Mouse (Mus musculus) thymus, adult 2 months (tissue): ENCODE data around the gene Prkg2. TPM values are rescaled to one million over a fixed set of nuclear protein-coding genes. Genes with fewer than 3 reads are reported as not detected.

ENCODE experiments used
- DNase-seq: peaks from one replicate; pipeline ENCODE4 v3.0.0; 2021
- H3K27ac ChIP-seq: fragments of 200-500 bp; 2 replicates; pipeline ENCODE4 v1.5.1; 2012; ENCODE audit warnings: low read length, control low read depth; ENCODE audit not compliant: control insufficient read depth, insufficient read depth
- H3K27me3 ChIP-seq: fragments of 200-500 bp; 2 replicates; pipeline ENCODE4 v1.6.1; 2012; ENCODE audit warnings: mild to moderate bottlenecking, low read length, moderate library complexity, mixed read lengths; ENCODE audit not compliant: control insufficient read depth, insufficient read depth
- H3K36me3 ChIP-seq: fragments of 200-500 bp; 2 replicates; pipeline ENCODE4 v1.6.1; 2012; ENCODE audit warnings: mild to moderate bottlenecking, low read length, moderate library complexity; ENCODE audit not compliant: control insufficient read depth, insufficient read depth
- H3K4me1 ChIP-seq: fragments of 200-500 bp; replicated peaks from 2 replicates; pipeline ENCODE4 v1.6.1; 2012; ENCODE audit warnings: low read length; ENCODE audit not compliant: control insufficient read depth, insufficient read depth
- H3K4me3 ChIP-seq: fragments of 200-500 bp; 2 replicates; pipeline ENCODE4 v1.5.1; 2012; ENCODE audit warnings: mild to moderate bottlenecking, low read length, control low read depth, moderate library complexity; ENCODE audit not compliant: control insufficient read depth, insufficient read depth
- CTCF ChIP-seq: fragments of 200-500 bp; IDR thresholded peaks from 2 replicates; pipeline ENCODE4 v1.5.1; 2012; ENCODE audit warnings: mild to moderate bottlenecking, control low read depth, low read length, moderate library complexity, borderline replicate concordance; ENCODE audit not compliant: control insufficient read depth, poor library complexity, insufficient read depth; ENCODE audit errors: extremely low read depth
- POLR2A ChIP-seq: fragments of 200-500 bp; IDR thresholded peaks from 2 replicates; pipeline ENCODE4 v1.6.1; 2012; ENCODE audit warnings: mild to moderate bottlenecking, low read length, control low read depth, moderate library complexity; ENCODE audit not compliant: control insufficient read depth, poor library complexity, insufficient read depth; ENCODE audit errors: extremely low read depth
- WGBS: fragments of 180-500 bp; shearing (Covaris S2); methylation state at CpG from one replicate; pipeline ENCODE4 v1.1.7; 2018; 5-methylcytosine and 5-hydroxymethylcytosine counted together
- polyA plus RNA-seq: library from polyadenylated mRNA; depleted of rRNA; stranded (reverse); fragments of >200 nt; gene quantifications from 2 replicates; pipeline ENCODE4 v1.2.3, GENCODE M21; 2012

The Prkg2 gene
- polyA plus RNA-seq, 1 experiment = 0.15 TPM

DNA sequence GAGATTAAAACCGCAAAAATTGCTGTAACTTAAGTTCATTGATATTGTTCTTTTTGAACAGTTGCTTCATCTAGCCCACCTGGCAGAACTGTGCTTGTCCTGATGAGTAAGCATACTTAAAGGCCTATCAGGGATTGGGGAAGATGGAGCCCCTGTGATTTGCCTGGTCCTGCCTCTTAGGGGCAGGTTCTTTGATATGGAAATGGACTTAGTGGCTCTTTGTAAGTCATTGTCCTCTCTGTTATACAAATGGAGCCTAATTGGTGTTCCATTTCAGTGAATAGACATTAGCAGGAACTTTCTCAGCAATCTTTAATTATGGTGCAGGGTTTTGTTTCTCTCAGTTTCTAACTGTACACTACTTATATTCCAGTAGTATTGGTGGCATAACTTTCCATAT lies 115.5 kb downstream of the Prkg2 start:
- no peak for DNase-seq
- Histone ChIP-seq H3K36me3 (no peaks in the 10 kb centered on the region), H3K27me3 (no peaks in the 10 kb centered on the region), H3K4me3 (no peak overlapping the region), H3K27ac (no peak overlapping the region), H3K4me1 (no peaks in the 10 kb centered on the region)
- no peak for TF ChIP-seq CTCF
- no peak for TF ChIP-seq POLR2A
- 83% methylated on average over 1 of the region's 1 CpGs for WGBS

DNA sequence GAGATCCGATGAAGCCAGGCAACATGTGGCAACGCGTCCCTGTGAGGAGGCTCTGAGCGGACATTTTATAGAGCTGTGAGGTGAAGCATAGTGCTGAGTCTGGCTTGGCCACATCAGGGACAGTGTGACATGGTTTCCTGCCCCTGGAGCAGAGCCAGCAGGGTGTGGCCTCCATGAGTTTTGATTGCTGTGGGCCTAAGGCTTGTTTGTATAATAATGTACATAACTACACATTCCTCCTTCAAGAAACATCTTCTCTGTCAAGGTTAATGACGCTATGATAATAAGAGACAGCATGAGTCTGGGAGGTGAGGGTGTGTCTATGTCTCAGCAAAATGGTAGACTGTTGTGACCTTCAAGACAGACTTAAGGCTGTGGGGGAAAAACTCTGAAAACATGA lies 118.4 kb downstream of the Prkg2 start:
- Histone ChIP-seq H3K4me1 (no peaks in the 10 kb centered on the region), H3K36me3 (no peaks in the 10 kb centered on the region), H3K27ac (no peak overlapping the region), H3K27me3 (no peaks in the 10 kb centered on the region), H3K4me3 (no peak overlapping the region)
- no peak for DNase-seq
- WGBS = 94% methylated on average over 5 of the region's 5 CpGs
- TF ChIP-seq POLR2A = no peak
- no peak for TF ChIP-seq CTCF

DNA sequence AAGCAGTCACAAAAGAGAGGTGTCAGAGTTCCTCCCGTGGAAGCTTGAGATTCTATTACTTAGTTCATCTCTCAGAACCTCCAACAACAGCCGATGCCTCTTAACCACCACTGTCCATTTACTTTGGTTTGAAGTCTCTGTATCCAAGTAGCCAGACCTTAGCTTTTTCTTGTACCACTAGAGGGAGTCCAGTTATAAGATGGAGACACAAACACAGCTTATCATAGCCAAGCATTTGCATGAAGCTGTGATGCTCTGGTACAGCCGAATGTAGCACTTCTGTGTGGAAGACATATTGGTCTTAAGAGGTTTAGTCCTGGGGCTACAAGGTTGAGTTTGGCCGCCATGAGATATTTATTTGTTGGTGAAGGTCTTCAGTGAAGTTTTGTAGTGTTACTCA lies 134.8 kb downstream of the Prkg2 start:
- WGBS = 71% methylated on average over 4 of the region's 4 CpGs
- Histone ChIP-seq H3K4me1 (no peaks in the 10 kb centered on the region), H3K27me3 (no peaks in the 10 kb centered on the region), H3K36me3 (no peaks in the 10 kb centered on the region), H3K27ac (no peak overlapping the region), H3K4me3 (no peak overlapping the region)
- TF ChIP-seq CTCF = no peak
- no peak for TF ChIP-seq POLR2A
- DNase-seq = no peak

DNA sequence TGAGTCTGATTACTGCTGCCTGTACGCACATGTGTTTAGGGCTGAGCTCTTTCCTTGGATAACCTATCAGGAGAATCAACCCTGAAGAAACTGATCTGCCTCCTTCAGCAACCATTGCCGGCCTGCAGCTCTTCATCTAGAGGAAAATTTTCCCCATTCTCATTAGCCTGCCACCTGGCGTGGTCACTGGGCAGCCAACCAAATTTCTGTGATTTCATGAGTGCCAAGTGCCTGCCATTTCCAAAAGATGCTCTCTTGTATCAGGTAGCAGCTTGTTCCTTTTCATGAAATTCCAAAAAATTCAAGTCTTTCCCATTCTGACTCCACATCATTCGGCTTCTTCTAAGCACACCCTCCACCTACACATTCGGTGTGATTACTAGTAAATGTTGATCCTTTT lies 136.2 kb downstream of the Prkg2 start:
- H3K27me3 ChIP-seq = no peaks in the 10 kb centered on the region
- TF ChIP-seq CTCF (no peak), POLR2A (no peak)
- H3K4me3 ChIP-seq = no peak overlapping the region
- no peak for DNase-seq
- no peak overlapping the region for H3K27ac ChIP-seq
- WGBS = 87% methylated on average over 5 of the region's 5 CpGs
- H3K36me3 ChIP-seq = no peaks in the 10 kb centered on the region
- no peaks in the 10 kb centered on the region for H3K4me1 ChIP-seq

DNA sequence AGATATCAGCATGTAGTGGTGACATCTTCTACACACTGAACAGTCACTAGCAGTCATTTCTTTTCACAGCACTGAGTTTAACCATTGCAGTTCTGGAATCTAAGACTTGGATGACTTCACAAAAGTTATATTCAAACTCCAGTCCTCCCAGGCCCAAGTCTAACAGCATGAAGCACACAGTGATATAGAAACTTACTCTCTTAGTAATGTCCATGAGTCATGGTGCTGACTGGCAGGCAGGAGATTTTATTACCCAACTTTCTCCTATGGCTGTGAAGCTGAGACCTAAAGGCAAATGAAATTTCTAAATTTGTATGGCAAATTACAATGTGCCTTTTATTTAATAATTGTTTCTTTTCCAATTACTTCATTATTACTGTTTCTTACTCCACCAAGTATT lies 139.2 kb downstream of the Prkg2 start:
- Histone ChIP-seq H3K4me3 (no peak overlapping the region), H3K27ac (no peak overlapping the region), H3K36me3 (no peaks in the 10 kb centered on the region), H3K27me3 (no peaks in the 10 kb centered on the region), H3K4me1 (no peaks in the 10 kb centered on the region)
- DNase-seq = no peak
- TF ChIP-seq CTCF (no peak), POLR2A (no peak)

DNA sequence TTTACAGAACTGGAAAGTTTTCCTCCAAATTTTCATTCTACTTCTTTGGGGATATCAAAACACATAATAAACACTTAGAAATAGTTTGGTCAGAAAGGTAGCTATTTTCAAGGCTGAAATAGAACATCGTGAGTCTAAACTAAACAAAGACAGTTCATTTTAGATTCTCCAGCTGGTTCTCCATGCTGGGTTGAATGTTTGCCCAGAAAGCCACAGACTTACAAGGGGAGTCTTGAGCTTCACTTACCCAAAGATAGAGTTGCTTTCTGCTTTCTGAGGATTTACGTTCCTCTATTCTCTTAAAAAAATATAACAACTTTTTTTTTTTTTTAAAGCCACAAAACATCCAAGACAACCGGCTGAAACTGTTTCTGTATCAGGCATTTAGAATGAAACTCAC lies 142.9 kb downstream of the Prkg2 start:
- H3K27me3 ChIP-seq = no peaks in the 10 kb centered on the region
- H3K36me3 ChIP-seq = no peaks in the 10 kb centered on the region
- H3K4me1 ChIP-seq = no peaks in the 10 kb centered on the region
- no peak overlapping the region for H3K4me3 ChIP-seq
- TF ChIP-seq POLR2A (no peak), CTCF (no peak)
- no peak overlapping the region for H3K27ac ChIP-seq
- WGBS = 83% methylated on average over 3 of the region's 3 CpGs
- DNase-seq = no peak

DNA sequence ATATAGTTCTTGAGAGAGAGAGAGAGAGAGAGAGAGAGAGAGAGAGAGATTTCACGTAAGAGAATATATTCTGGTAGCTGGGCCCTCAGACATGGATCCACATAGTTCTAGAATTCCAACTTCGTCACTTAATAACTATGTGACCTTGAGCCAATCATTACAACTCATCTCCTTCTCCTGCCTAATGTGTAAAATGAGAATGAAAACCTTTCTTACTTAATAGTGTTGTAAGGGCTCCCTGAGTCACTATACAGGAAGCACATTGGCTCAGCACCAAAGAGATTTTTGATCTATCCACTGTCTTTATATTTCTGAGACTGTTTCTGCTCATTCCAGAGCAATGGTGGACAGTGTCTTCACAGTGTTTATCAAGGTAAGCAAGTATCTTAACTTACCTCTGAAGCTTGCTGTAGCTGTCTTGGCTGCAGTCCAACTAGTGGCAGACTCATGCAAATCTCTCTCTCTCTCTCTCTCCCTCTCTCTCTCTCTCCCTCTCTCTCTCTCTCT lies 146.6 kb downstream of the Prkg2 start:
- Histone ChIP-seq H3K4me1 (no peaks in the 10 kb centered on the region), H3K4me3 (no peak overlapping the region), H3K27me3 (no peaks in the 10 kb centered on the region), H3K36me3 (no peaks in the 10 kb centered on the region), H3K27ac (no peak overlapping the region)
- DNase-seq = no peak
- WGBS = 85% methylated on average over 2 of the region's 2 CpGs
- TF ChIP-seq POLR2A (no peak), CTCF (no peak)
